Mouse (Mus musculus) hindbrain, embryonic 13.5 days (tissue): ENCODE results near the gene Cmss1. TPM values are rescaled to one million over a fixed set of nuclear protein-coding genes. Genes with fewer than 3 reads are reported as not detected.

Experiments
- ATAC-seq: fragments of 200-750 bp; cut with Nextera tagmentation; 2 replicates; pipeline ENCODE4 v1.8.0; 2017; ENCODE audit warnings: moderate TSS enrichment; ENCODE audit not compliant: low FRiP score
- H3K27ac ChIP-seq: fragments of 300-500 bp; sonication (generic); 2 replicates; pipeline ENCODE4 v1.5.1; 2015; ENCODE audit warnings: inconsistent platforms, mild to moderate bottlenecking, moderate library complexity
- H3K27me3 ChIP-seq: fragments of 300-500 bp; sonication (generic); 2 replicates; pipeline ENCODE4 v1.6.1; 2015; ENCODE audit warnings: mild to moderate bottlenecking, inconsistent platforms
- H3K36me3 ChIP-seq: fragments of 300-500 bp; sonication (generic); 2 replicates; pipeline ENCODE4 v1.6.1; 2015; ENCODE audit warnings: mild to moderate bottlenecking, inconsistent platforms
- H3K4me1 ChIP-seq: fragments of 300-500 bp; sonication (generic); replicated peaks from 2 replicates; pipeline ENCODE4 v1.6.1; 2015; ENCODE audit warnings: inconsistent platforms
- H3K4me2 ChIP-seq: fragments of 300-500 bp; sonication (generic); 2 replicates; pipeline ENCODE4 v1.6.1; 2015; ENCODE audit warnings: inconsistent platforms, mild to moderate bottlenecking, moderate library complexity
- H3K4me3 ChIP-seq: fragments of 300-500 bp; sonication (generic); 2 replicates; pipeline ENCODE4 v1.5.1; 2015; ENCODE audit warnings: mild to moderate bottlenecking, inconsistent platforms
- H3K9ac ChIP-seq: fragments of 300-500 bp; sonication (generic); 2 replicates; pipeline ENCODE4 v1.6.1; 2015; ENCODE audit warnings: mild to moderate bottlenecking, inconsistent platforms
- H3K9me3 ChIP-seq: fragments of 300-500 bp; sonication (generic); 2 replicates; pipeline ENCODE4 v1.6.1; 2016; ENCODE audit warnings: inconsistent platforms
- WGBS: fragments of 180-500 bp; shearing (Covaris S2); methylation state at CpG from one replicate; pipeline ENCODE4 v1.1.7; 2015; 5-methylcytosine and 5-hydroxymethylcytosine counted together
- polyA plus RNA-seq: library from polyadenylated mRNA; unstranded; fragments of >200 nt; fragmentation: Nextera tagmentation; extraction: Ambion mirVana; gene quantifications from 2 replicates; pipeline ENCODE4 v1.2.1, GENCODE M21; 2015

Gene Cmss1
- polyA plus RNA-seq, 1 experiment from 2014 or later, result 37.1 TPM

DNA sequence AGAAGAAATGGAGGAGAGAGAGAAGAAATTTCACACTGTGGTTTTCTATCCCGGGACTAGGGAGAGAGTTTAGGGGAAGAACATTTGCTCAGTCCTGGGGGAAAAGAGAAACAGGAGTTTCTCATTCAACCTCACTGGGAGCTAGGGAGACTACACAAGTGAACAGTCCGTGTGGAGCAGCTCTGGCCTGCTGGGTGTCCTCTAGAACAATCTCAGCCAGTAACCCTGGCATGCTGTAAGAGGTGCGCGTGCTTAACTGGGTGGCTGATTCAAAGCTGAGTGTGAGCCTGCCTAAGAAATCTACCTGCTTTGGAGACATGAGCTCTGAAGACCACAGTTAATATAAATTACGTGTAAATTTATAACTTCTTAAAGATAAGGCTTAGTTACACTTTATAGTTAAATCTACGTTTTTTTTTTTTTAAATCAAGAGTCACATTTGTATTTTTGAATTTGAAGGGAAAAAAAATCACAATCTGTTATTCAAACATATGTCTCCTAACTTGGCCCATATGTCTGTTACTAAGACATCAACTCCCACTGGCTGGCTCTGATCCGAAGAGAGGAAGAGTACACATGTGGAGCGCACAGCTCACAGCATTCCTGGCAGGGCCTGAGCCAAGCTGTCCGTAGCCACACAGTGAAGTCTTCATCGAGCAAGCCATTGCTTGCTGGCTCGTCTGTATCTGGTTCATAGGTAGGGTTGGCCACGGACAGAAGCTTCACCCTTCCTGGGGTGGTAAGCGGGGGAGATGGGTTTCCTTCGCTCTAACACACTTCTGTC, 338.4 kb downstream of the Cmss1 start:
- no peak for ATAC-seq
- Histone ChIP-seq H3K36me3 (no peaks in the 10 kb centered on the region), H3K4me3 (no peak overlapping the region)

DNA sequence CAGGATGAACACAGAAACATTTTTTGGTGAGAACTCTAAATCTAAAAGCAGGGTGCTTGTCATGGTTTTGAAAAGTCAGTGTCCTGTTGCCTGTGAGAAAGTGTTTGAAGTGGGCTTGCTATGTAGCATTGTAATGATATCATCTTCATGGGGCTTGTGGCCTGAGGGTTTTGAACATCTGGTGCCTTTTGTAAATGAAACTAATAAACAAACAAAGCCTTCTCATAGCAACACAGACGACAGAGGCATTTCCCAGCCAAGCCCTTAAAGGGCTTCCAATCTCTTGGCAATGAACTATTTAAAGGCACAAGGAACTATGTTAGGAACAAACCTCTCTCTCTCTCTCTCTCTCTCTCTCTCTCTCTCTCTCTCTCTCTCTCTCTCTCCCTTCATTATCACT, 339.6 kb downstream of the Cmss1 start:
- Histone ChIP-seq H3K27me3 (no peaks in the 10 kb centered on the region), H3K27ac (no peak overlapping the region), H3K4me3 (no peak overlapping the region), H3K9ac (no peak overlapping the region), H3K4me1 (no peaks in the 10 kb centered on the region), H3K36me3 (no peaks in the 10 kb centered on the region), H3K4me2 (no peak overlapping the region), H3K9me3 (peaks cover 5% of the 10 kb centered on the region; the same call in 1 of the 2 replicates)
- WGBS, result 21% methylated on average over 1 of the region's 1 CpGs
- ATAC-seq, result no peak

More for the DNA sequence above, 338.4 kb downstream of the Cmss1 start:
- Histone ChIP-seq H3K4me2 (no peak overlapping the region), H3K27me3 (no peaks in the 10 kb centered on the region), H3K9me3 (peaks cover 5% of the 10 kb centered on the region; the same call in 1 of the 2 replicates), H3K27ac (no peak overlapping the region), H3K9ac (no peak overlapping the region), H3K4me1 (no peaks in the 10 kb centered on the region)
- WGBS, result 88% methylated on average over 14 of the region's 14 CpGs

DNA sequence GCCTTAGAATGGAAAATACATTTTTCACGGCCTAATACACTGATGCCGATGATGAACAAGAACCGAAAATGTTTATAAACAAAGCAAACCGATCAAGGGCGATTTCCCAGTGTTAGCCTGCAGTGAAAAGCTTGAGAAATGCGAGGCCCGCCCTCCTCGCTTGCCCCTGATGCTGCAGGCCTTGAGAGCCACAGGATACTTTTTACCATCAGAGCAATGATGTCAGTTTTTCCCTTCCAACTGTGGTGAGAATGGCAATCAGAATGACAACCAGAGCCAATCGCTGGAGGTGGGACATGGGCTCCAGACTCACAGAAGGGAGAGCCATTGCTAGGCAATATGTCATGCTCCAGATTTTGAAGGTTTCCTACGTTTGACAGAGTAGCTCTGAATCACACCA, 346.5 kb downstream of the Cmss1 start:
- H3K4me2 ChIP-seq, result no peak overlapping the region
- no peaks in the 10 kb centered on the region for H3K36me3 ChIP-seq
- no peaks in the 10 kb centered on the region for H3K27me3 ChIP-seq
- H3K27ac ChIP-seq, result no peak overlapping the region
- H3K4me3 ChIP-seq, result no peak overlapping the region
- no peaks in the 10 kb centered on the region for H3K4me1 ChIP-seq
- H3K9ac ChIP-seq, result no peak overlapping the region
- ATAC-seq, result no peak
- 90% methylated on average over 10 of the region's 10 CpGs for whole genome bisulfite sequencing
- peaks cover 5% of the 10 kb centered on the region; the same call in 1 of the 2 replicates for H3K9me3 ChIP-seq

GRCm38 (mm10) chr16:57259356-57260083, 347.1 kb downstream of the Cmss1 start:
- H3K4me1 ChIP-seq, result no peaks in the 10 kb centered on the region
- no peak overlapping the region for H3K4me3 ChIP-seq
- no peak overlapping the region for H3K9ac ChIP-seq
- H3K4me2 ChIP-seq, result no peak overlapping the region
- WGBS, result 90% methylated on average over 13 of the region's 13 CpGs
- no peak for ATAC-seq
- peaks cover 2% of the 10 kb centered on the region; the same call in 1 of the 2 replicates for H3K9me3 ChIP-seq
- no peaks in the 10 kb centered on the region for H3K36me3 ChIP-seq
- no peaks in the 10 kb centered on the region for H3K27me3 ChIP-seq
- H3K27ac ChIP-seq, result no peak overlapping the region

Other genes with a start within 250 kb of the Cmss1 start
- gene Col8a1, start 147.9 kb upstream of the Cmss1 start, polyA plus RNA-seq, result 4.5 and 5.5 TPM in 2 replicates